Mouse (Mus musculus): ENCODE measurements around the gene Dst. TPM values are rescaled to one million over a fixed set of nuclear protein-coding genes. Genes with fewer than 3 reads are reported as not detected.
A peak's percentile ranks its signal among the peaks of the same experiment; 100 is the strongest.

Gene Dst
- total RNA-seq, 2 experiments from 2014 or later: 237 to 263 TPM

DNA sequence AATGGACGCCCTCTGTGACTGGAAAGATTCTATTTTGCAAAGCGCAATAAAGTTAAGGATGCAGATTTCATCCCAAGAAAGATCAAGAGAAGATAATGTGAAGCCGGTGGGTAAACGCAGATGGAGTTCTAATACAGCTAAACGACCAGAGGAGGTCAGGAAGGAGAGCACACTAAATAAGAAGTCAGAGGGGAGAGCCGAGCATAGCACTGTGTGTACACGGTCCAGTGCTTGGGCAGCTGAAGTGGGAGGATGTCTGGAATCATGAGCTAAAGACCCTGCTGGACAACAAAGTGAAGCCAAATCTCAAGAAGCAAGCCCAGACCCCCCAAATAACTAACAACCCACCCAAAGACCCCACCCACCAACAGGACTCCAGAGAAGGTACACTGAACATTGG lies 14.9 kb downstream of the Dst start:
- intact Hi-C loops (cut with DNase I): no loop called here
- no peak for DNase-seq (ENCODE audit: low spot score in 2 of 2)

DNA sequence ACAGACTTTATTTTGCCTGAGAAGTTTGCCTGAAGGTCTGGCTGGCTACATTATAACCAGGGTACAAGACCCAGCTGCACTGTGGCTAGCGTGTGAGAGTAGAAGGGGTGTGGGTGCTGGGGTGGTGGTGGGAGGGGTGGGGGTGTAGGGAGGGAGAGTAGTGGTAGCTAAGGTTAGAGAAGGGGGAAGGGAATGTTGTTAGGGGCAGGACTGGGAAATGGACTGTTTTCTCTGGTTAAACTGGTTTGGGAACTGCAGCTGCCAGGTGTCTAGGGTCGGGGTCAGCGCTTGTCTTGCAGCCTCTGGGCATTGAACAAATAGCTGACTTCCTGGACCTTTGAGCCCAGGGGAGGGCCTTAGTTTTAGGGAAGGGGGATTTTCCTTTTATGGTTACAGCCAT lies 17.3 kb downstream of the Dst start:
- no peak for DNase-seq (ENCODE audit: low spot score in 2 of 2)
- intact Hi-C loops (cut with DNase I): no loop called here

DNA sequence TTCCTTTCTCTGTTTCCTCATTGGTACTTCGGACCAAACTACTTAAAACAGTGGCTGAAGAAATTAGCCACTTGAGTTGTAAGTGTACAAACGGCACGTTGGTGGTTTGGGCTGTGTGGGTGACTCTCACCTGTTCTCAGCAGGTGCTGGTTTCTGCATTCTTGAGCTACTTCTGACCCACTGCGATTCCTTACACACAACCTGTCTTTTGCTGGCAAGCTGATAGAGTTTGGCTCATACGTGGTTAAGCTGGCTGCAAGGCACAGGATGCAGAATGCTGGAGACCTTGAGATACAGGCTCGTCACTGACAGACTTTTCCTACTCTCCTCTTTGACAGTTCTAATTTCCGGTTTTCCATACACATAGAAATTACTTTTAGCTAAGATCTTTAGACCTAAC lies 19.4 kb downstream of the Dst start:
- no peak for DNase-seq (ENCODE audit: low spot score in 2 of 2)
- intact Hi-C loops (cut with DNase I): no loop called here

DNA sequence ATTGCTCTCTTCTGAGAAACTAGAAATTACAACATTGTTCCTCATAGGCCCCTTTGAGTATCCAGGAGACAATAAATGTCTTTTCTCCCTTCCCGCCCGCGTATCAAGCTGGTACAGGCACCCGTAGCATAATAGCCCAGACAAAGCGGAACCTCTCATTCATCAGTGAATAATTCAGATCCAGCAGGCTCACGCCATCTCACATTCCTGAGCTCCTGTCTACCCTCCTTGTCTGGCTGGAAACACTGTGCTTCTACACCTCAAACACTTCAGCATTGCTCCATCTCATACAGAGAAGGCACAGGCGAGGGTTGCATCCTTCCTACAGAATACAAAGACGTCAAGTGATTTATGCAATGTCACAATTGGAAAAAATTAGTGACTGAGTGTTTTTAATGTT lies 23.8 kb downstream of the Dst start:
- no peak for DNase-seq (ENCODE audit: low spot score in 2 of 2)
- intact Hi-C loops (cut with DNase I): no loop called here

DNA sequence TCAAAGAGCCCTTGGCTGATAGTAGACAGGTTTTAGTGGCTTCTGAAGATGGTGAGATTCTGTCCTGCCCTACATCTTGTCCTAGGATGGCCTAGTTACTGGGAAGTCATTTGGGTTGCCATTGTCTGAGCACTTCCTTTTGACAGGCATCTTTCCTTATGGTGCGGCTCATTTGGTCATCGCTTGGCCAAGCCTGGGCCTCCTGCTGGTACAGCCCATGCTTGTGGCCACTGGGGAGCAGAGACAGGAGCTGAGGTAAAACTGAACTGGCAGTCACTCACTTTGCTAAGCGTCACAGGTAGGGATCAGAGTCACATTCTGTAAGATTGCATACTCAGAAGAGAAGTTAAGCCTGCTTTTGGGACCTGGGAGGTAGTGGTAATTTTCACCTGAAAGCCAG lies 24.2 kb downstream of the Dst start:
- intact Hi-C loops (cut with DNase I): no loop called here
- no peak for DNase-seq (ENCODE audit: low spot score in 2 of 2)

DNA sequence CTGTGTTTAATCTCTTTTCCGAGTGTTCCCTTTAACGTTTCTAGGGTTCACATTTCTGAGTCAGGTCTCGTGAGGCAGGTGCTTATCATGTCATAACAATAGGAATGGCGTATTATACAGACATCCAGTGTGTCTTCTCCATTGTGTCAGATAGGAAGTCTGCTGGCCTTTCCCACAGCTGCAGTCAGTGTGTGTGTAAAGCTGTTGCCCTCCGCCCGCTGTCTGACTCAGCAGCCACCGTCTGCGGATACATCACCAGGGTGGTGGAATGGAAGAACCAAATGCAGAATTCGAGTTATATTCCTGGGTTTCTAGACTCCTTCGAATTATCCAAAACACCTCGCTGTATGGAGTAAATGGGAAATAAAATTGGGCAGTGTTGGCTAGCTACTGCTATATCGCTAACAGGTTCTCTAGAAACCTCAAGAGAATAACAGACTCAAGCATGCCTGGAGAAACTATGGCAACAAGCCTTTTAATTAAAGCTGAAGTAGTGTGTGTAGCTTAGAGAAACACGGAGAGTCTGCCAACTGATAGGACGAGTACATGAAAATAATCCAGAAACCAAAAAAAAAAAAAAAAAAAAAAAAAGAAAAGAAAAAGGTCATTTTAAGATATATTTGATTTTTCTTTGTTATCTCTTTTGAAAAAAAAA lies 24.9 kb downstream of the Dst start:
- DNase-seq (ENCODE audit: low spot score in 2 of 2): peak in 1 of 2 experiments; percentile 70
- intact Hi-C loops (cut with DNase I): no loop called here

DNA sequence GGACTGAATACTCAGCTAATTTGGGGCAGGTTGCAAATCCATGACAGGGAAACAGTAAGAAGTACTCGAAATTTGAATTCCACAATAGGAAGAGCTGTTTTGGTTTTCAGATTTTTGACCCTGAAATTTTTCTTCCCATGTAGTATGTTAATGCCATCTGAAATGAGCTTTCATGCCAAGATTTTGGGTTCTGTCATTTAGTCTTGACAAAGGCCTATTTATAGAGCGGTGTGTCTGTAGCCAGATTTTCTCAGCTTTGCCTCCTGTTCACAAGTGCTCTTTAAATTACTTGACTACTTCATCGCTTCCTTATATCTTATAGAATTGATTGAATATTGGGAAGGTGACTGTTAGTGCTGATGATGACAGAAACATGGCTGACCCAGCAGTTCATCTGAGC lies 27.9 kb downstream of the Dst start:
- intact Hi-C loops (cut with DNase I): no loop called here
- no peak for DNase-seq (ENCODE audit: low spot score in 2 of 2)

DNA sequence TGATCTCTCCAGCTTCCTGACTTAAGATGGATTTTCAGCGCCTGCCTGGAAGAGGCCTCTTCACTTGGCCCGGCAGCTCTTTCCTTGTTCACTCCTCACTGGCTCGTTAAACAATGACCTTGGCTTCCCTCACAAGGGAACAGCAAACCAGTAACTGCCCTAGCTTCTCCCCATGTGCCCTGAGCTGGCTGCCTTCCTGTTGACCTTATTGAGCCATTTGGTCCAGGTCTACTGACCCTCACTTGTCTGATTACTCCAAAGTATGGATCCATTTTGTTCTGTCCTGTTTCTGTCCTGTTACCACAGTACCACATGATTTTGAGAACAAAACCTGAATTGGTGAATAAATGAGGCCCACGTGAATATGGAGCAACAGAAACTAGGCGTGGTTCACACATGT lies 31.8 kb downstream of the Dst start:
- intact Hi-C loops (cut with DNase I): no loop called here
- DNase-seq (ENCODE audit: low spot score in 2 of 2): no peak

DNA sequence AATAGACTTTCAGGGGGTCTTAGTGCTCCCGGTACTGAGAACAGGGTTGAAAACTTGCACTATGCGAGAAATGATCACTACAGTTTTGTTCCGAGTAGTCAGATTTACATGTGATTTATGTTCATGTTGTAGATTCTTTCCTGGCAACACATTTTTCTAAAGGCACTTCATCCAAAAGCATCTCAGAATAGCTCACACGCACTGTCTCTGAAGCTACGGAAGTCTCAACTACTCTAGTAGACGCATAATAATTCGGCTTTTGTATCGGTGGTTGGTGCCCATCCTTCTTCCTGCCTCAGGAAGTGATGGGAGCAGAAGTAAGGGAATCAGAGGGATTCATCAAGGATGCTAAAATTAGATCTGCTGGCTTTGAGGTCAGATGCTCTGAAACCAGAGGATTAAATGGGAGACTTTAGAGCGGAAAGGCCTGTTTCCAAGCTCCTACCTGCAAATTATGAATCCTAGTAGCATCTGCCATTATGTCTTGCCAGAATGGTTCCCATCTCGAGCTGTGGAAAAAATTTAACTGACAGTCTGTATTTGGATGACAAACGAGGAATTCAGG lies 32.4 kb downstream of the Dst start:
- peak in 1 of 2 experiments; percentile 50 for DNase-seq (ENCODE audit: low spot score in 2 of 2)
- intact Hi-C loops (cut with DNase I): no loop called here

DNA sequence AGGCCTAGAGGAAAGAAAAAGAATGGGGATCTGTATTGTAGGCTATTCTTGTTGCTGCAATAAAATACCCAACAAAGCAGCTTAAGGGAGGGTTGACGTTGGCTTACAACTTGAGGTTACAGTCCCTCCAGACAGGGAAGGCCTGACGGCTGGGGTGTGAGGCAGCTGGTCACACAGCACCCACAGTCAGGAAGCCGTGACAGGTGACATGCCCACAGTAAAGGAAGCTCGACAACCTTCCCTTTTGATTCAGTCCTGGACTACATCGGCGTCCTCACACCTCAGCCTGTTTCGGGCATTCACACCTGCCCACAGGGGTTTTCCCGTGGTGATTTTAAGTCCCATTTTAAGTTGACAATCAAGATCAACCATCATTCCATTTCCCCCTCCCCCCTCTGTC lies 34.6 kb downstream of the Dst start:
- intact Hi-C loops (cut with DNase I): no loop called here
- no peak for DNase-seq (ENCODE audit: low spot score in 2 of 2)

DNA sequence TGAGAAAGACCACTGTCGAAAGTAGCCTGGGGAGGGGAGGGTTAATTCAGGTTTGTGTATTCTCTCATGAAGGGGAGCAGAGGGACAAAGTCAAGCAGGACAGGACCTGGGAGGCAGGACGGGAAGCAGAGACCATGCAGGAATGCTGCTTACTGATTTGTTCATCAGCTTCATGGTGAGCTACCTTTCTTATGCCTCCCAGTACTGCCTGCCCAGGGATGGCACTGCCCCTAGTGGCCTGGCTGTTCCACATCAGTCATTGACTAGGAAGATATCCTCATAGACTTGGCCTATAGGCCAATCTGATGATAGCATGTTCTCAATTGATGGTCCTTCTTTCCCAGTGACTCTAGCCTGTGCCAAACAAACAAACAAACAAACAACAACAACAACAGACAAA lies 35.9 kb downstream of the Dst start:
- intact Hi-C loops (cut with DNase I): no loop called here
- no peak for DNase-seq (ENCODE audit: low spot score in 2 of 2)

DNA sequence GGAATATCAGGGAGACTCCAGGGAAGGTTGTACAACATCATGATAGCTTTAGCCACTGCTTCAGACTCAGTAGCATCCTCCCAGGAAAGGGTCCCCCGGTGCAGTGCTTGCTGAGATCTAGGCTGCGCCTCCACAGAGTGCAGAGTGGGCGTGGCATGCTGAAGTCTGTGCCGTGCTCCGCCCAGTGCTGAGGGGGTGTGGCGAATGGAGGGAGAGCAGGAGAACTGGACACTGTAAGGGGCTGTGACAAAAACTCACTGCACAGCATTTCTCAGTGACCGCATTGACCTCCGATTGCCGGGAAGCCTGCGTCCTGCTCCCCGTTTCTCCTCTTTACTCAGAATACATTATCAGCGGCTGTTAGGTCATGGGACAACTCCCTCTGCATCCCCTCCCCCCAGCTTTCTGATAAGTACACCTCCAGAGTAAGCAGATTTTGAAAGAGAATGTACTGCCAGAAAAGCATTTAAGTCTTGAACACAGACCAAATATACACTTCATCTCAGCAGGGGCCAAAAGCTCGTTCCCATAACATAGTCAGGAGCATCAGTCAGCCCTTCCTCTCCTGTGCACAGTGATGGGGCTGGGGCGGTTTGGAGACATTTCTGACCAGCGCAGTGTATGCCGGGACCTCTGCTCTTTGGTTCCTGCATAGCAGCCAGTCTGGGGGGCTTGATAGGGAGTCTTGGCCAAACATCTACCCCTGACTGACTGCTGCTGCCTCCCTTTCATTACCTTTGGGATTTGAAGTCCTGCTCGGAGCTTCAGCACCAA lies 37.1 kb downstream of the Dst start:
- intact Hi-C loops (cut with DNase I): loop anchor here (5.0 kb wide), 1 partner anchor 38 kb away; the partner anchor contains the start of genes Bend6 and Dst
- DNase-seq (ENCODE audit: low spot score in 2 of 2): no peak

DNA sequence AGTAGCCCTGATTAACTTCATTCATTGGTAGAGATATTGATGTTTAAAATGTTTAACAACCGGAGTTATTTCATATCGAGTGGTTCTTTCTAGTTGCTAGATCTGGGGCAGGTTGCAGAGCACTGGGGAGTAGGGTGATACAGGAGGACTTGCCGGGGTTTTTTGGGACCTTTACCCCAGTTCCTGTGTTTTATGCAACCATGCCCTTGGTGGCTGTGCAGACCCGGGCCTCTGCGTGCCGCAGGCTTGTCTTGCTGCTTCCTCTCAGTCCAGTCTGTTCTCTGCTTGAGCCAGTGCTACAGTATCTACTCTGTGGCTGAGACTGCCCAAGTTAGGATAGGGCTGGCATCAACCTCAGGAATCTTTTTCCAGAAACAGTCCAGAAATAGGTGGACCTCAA lies 37.7 kb downstream of the Dst start:
- DNase-seq (ENCODE audit: low spot score in 2 of 2): no peak
- intact Hi-C loops (cut with DNase I): loop anchor here (5.0 kb wide), 1 partner anchor 38 kb away; the partner anchor contains the start of genes Bend6 and Dst

DNA sequence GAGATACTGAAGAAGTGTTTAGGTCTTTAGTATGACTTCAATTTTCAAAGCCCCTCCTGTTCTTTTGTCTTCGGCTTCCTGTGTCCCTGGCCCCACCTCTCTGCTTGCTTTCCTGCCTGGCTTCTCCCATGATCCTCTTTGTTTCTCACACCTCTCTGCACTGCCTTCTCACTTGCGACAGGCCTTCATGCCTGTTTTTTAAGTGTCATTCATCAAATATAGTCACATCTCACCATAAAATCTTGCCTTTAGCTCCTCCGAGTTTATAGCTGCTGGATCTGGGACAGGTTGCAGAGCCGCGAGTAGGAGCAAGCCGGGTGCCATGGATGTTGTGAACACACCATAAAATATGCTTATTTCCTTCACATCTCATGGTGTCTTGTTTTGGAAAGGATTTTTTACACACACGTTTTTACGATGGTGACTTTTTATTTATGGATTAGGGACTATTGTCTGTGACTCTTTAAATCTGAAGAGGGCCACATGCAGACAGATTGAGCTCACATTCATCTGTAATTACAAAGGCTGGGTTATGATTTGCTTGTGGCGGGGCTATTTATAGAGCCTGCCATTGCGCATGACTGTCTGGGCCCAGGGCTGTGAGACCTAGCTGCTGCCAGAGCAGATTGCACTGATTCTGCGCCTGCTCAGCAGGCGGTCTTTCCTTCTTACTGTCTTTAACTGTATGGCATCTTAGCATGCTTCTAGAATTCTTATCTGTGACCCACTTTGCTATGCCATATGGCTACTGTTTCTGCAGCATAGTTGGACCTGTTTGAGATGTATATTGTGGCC lies 38.8 kb downstream of the Dst start:
- intact Hi-C loops (cut with DNase I): loop anchor here (5.0 kb wide), 1 partner anchor 39 kb away; the partner anchor contains the start of genes Bend6 and Dst

DNA sequence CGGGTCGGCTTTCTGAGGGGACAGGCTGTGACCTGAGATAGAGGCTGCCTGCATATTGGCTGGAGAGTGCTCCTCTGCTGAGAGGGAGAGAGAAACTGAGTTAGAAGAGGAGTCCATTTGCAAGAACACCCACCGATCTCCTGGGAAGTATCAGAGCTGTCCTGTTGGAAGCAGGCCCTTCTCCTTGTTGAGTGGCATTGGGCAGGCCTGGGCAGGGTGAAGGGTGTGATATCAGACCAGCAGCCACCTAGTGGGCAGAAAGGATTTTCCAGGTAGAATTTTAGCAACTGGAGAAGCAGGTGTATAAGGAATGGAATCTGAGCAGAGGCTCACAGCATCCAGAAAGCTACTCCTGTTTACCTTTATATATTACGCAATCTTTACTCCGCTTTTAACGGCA lies 39.8 kb downstream of the Dst start:
- DNase-seq (ENCODE audit: low spot score in 2 of 2): no peak
- intact Hi-C loops (cut with DNase I): loop anchor here (5.0 kb wide), 1 partner anchor 41 kb away; the partner anchor contains the start of genes Bend6 and Dst

More for the DNA sequence above, 38.8 kb downstream of the Dst start:
- DNase-seq (ENCODE audit: low spot score in 2 of 2): peak; percentile 72 to 92

DNA sequence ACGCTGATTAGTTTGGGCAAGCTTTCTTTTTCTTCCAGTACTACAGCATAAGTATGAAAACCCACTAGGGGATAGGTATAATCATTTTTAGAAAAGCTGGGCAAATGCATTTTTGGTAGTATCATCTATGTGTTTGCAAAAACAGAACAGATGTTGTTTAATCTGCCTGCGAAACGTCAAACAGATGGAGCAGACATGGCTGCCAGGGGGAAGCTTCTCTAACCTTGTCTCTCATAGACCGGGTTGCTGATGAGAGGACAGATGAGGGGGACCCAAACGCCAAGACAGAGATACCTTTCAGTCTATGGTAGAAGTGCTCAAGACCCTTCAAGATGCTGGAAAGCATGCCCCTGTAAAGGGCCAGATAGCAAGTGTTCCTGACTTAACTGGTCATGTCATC lies 40.5 kb downstream of the Dst start:
- intact Hi-C loops (cut with DNase I): loop anchor here (5.0 kb wide), 1 partner anchor 41 kb away; the partner anchor contains the start of genes Bend6 and Dst
- no peak for DNase-seq (ENCODE audit: low spot score in 2 of 2)

DNA sequence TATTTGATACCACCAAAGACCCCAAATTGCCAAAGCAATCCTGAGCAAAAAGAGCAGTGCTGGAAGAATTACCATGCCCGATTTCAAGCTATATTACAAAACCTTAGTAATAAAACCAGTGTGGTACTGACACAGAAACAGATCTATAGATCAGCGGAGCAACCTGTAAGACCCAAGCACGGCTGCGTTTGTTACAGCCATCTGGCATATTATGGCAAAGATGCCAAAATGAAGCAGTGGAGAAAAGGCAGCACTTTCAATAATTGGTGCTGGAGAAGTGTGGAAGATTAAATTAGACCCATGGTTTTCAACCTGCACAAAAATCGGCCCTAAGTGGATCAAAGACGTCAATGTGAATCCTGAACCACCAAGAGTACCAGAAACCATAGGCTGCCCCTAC lies 47.6 kb downstream of the Dst start:
- no peak for DNase-seq (ENCODE audit: low spot score in 2 of 2)
- intact Hi-C loops (cut with DNase I): no loop called here

DNA sequence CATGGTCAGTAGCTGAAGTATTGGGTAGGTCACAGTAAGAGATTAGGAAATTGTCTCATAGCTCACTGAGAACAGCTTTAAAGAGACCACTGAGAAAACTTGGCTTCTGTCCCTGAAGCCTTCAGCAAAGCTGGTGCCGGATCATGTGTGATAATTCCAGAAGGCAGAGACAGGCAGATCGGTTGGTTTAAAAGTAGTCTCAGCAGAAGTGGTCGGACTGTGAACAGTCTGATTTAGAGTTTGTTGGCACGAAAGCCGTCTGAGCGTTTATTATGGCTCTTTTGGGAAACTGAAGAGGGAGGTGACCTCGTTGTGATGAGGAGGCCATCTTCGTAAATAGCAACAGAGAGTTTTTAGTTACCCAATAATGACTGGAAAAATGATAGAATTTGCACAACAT lies 52.4 kb downstream of the Dst start:
- intact Hi-C loops (cut with DNase I): loop anchor here (5.0 to 10.0 kb wide), 2 partner anchors 206 to 288 kb away; partner anchors contain the start of gene Bag2
- DNase-seq (ENCODE audit: low spot score in 2 of 2): no peak

DNA sequence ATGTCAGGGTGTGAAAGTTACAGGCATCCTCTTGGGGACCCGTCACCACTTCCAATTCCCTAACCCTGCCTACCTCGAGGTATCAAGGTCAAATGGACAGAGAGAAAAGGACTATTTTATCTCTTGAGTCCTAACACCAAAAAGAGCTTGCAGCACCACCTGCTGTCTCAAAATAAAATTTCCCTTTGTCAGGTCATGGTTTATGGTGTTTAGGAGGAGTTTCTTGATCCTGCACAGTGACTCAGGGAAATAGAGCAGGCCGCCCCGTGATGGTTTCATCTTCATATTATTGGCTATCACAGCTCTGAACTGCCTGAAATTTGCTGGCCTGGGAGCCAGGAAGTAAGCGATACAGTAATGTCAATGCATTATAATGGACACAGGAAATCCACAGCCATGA lies 56.6 kb downstream of the Dst start:
- intact Hi-C loops (cut with DNase I): loop anchor here (2.0 to 10.0 kb wide), 3 partner anchors 72 to 292 kb away; partner anchors contain the start of gene Bag2
- DNase-seq (ENCODE audit: low spot score in 2 of 2): peak; percentile 53 to 75

DNA sequence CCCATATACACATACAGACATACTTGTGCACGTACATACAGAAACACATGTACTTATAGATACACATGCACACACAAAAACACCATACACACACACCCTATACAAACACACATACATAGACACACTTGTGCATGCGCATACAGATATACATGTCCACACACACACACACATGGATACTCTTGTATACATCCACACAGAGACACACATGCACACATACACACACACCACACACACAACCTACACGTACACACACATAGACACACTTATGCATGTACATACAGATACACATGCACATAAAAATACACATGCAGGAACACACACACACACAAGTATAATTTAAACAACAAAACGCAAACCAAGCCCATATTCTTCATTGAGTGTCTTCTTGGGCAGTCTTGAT lies 57.8 kb downstream of the Dst start:
- no peak for DNase-seq (ENCODE audit: low spot score in 2 of 2)
- intact Hi-C loops (cut with DNase I): loop anchor here (1.0 to 10.0 kb wide), 3 partner anchors 59 to 211 kb away; partner anchors contain the start of genes Bag2 and Bend6
